Mouse (Mus musculus) cortical plate, adult 2 months (tissue): ENCODE measurements at regions not wholly inside any gene's neighbourhood (a gene's known extent, or its start where the extent isn't known, plus 50 kb on each side); places are given as distances from the start of the nearest gene placed in this dataset.

ENCODE experiments used
- CTCF ChIP-seq: fragments of 200-500 bp; IDR thresholded peaks from 2 replicates; pipeline ENCODE4 v1.5.1; 2011; ENCODE audit warnings: mild to moderate bottlenecking, control low read depth, low read length; ENCODE audit not compliant: insufficient read depth; ENCODE audit errors: extremely low read depth
- POLR2A ChIP-seq: fragments of 200-500 bp; IDR thresholded peaks from 2 replicates; pipeline ENCODE4 v1.6.1; 2011; ENCODE audit warnings: mild to moderate bottlenecking, low read length, control low read depth; ENCODE audit not compliant: insufficient read depth; ENCODE audit errors: extremely low read depth

GRCm38 (mm10) chr10:14276631-14277030 lies 268.8 kb downstream of the Adgrg6 start:
- TF ChIP-seq CTCF (no peak), POLR2A (no peak)
